Mouse (Mus musculus) testis, adult 2 months (tissue): ENCODE results near the gene Bmpr1a.

Source experiments
- CTCF ChIP-seq: fragments of 200-500 bp; IDR thresholded peaks from 2 replicates; pipeline ENCODE4 v1.5.1; 2012; ENCODE audit warnings: low read depth, mild to moderate bottlenecking, inconsistent platforms, low read length, moderate library complexity; ENCODE audit not compliant: control insufficient read depth, insufficient read depth, insufficient replicate concordance
- POLR2A ChIP-seq: fragments of 200-500 bp; IDR thresholded peaks from 2 replicates; pipeline ENCODE4 v1.6.1; 2012; ENCODE audit warnings: low read depth, mild to moderate bottlenecking, inconsistent platforms, low read length, moderate library complexity; ENCODE audit not compliant: control insufficient read depth

GRCm38 (mm10) chr14:34373581-34373980, 129.6 kb downstream of the Bmpr1a start:
- no peak for TF ChIP-seq CTCF
- no peak for TF ChIP-seq POLR2A
